Mouse (Mus musculus) frontal cortex, adult 2 months (tissue): ENCODE data around the gene Fpgs. TPM values are rescaled to one million over a fixed set of nuclear protein-coding genes. Genes with fewer than 3 reads are reported as not detected.

Experiments used
- DNase-seq, 2 experiments: peaks; one replicate each; pipeline ENCODE4 v3.0.0; 2022; ENCODE audit warnings: low spot score in 1 of 2; ENCODE audit errors: extremely low spot score in 1 of 2
- polyA plus RNA-seq: library from polyadenylated mRNA; depleted of rRNA; stranded (reverse); fragments of >200 nt; gene quantifications from 2 replicates; pipeline ENCODE4 v1.2.3, GENCODE M21; 2012

The Fpgs gene
- polyA plus RNA-seq, 1 experiment, result 24.8 TPM

DNA sequence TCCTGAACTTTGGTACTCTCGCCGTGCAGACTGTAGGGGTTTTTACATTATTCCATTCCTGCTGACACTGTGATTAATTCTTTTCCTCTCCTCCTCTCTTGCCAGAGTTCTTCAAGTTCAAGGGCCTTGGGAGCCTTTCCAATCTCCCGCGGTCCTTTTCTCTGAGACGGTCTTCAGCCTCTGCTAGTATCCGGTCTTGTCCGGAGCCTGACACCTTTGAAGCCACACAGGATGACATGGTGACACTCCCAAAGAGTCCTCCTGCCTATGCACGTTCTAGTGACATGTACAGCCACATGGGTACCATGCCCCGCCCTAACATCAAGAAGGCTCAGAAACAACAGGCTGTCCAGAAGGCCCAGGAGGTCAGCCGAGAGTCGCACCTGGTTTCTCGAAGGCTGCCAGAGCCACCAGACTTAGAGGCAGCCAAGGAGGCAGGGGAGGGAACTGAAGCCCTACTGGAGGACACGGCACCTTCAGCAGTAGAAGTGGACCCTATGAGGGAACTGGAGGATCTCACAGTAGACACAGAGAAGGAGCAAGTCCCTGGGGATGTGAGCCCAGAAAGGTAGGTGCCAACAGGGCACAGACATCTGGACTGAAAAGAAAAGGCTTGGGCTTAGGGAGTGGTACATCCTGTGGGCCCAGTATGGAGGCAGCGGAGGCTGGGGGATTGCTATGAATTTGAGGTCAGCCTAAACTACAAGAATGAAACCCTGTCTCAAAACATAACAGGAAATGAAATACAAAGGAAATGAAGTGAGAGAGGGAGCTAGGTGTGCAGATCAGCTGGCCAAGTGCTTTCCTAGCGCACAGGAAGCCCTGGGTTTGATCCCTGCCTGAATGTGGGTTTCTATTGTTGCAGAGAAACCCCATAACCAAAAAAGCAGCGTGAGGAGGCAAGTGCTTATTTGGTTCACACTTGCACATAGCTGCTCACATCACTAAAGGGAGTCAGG is 21.2 kb upstream of the Fpgs start:
- DNase-seq, result no peak

DNA sequence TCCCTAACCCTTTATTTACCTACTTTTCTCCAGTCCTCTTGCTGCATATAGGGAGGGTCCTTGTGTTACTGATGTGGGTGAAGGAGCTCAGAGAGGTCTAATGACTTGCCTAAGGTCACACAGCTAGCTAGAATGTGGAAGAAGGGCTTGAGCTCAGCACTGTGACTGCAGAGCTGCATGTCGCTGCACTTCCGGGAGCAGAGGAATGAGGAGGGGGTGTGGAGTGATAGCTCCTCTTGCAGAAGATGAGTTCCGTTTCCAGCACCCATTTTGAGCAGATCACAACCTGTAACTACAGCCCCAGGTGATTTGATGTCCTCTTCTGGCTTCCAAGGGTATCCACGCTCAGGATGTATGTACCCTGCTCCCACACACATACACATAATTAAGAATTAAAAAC is 20.2 kb upstream of the Fpgs start:
- DNase-seq, result no peak

DNA sequence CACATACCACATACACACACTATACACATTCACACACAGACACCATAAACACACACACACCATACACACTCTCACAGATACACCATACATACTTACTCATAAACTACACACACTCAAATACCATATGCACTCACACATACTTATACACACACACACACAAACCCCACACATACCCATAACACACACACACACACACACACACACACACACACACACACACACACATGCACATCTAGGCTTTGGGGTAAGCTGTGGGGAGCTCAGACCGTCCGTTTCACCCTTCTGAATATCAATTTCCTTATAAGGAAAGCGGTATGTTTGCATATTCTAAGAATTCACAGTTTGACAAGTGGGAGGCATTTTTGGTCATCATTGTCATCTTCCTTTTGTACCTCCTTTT is 18.6 kb upstream of the Fpgs start:
- no peak for DNase-seq

- DNase-seq, result no peak
Observed at GRCm38 (mm10) chr2:32722046-32722445, 18.1 kb upstream of the Fpgs start.

DNA sequence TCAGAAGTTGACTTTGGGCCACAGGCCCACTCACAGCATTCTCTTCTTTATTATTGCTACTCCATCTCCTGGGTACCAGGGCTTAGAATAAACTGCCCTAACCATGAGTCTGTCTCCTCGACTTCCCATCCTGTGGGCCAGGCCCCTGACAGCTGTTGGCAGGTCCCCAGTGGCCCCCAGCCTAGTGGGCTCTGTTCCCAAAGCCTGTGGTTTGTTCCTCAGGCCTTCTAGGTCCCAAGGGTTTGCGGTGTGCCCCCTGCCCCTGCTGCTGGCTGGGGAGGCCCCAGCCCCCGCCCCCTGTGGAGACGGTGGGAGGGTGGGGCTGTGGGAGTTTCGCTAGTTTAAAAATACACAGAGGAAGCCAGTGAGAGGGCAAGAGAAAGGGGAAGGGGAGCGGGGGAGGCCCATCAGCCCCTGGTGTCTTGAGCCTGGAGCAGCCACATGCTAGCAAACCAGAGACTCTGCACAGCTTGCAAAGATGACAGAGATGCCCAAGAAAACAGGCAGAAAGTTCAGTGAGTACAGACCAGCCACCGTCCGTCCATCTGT is 16.8 kb upstream of the Fpgs start, which contains the start of gene Sh2d3c:
Gene Sh2d3c (plus strand): TSS at position 375 of the 549 bp plus-strand sequence.
- DNase-seq, result no peak

DNA sequence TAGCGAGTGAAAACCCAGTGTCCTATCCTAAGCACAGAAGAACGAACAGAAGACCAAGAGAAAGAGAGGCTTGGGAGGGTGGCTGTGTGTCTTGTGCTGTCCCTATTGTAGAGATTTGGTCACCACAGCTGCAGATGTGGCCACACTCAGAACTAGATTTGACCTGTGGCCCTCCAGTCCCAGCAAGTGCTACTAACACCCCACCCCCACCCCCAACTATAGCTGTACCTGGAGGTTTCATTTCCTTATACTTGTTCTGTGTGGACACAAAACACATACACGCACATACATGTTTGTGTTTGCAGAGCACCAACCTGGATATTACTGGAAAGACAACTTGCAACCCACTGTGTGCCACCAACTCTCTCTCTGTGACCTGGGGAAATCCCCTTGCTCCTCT is 16.1 kb upstream of the Fpgs start:
- DNase-seq, result no peak

DNA sequence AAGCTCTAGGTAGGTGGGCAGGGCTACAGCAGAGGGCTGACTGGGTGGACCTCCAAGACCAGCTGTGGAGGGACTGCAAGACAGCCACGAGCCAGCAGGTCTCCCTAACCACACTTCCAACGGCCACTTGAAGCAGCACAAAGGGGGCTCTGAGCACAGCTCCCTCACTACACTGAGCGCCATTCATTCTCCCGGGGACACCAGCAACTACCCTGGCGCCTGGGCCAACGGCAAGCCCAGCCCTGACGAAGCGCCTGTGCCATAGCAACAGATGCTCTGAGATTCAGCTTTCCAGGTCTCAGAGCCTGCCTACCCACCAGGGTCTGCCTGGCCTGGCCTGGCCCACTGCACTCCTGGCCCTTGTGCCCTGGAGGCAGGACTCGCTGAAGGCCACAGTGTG is 14.8 kb upstream of the Fpgs start:
- DNase-seq, result no peak

DNA sequence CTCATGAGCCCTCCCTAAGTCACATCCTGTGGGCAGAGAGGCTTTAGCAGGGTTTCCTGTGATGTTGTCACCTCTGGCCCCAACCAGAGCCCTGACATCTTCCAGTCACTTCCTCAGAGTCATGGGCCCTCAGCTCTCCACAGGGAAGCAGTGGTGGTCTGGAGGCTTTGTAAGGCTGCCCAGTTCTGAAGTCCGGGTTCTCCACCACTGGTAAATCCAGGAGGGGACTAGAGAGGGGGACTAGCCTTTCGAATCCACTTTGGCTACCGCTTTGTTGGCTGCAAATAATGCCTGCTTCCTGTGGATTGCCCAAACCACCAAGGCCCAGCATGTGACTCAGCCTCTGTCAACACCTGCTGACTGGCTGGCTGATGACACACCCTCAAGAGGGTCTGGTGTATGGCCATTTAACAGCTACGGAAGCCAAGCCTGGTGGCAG is 11.1 kb upstream of the Fpgs start:
- no peak for DNase-seq

GRCm38 (mm10) chr2:32714117-32714986 is 10.4 kb upstream of the Fpgs start:
- DNase-seq, result no peak

GRCm38 (mm10) chr2:32712934-32713817 is 9.2 kb upstream of the Fpgs start, which contains the start of gene Cdk9:
TSS of gene Cdk9 (minus strand) at chr2:32713076.
- peak; percentile 82 to 95 for DNase-seq

DNA sequence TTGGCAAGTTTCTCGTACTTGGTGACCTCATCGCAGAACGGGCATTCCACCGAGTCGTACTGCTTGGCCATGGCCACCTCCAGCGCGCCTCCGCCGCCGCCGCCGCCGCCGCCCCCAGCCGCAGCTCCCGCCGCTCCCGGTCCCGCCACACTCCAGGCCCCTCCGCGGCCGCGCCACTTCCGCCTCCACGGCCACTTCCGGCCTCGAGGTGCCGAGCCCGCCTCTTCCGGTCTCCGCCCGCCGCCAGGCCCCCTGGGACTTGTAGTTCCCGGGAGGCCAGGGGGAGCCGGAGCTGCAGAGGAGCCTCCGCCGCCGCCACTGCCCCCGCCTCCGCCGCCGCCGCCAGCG is 8.6 kb upstream of the Fpgs start:
- DNase-seq, result peak; percentile 84 to 91

GRCm38 (mm10) chr2:32712108-32712551 is 8.2 kb upstream of the Fpgs start:
- peak in 1 of 2 experiments; percentile 28 for DNase-seq

GRCm38 (mm10) chr2:32711301-32712056 is 7.5 kb upstream of the Fpgs start:
- DNase-seq, result no peak

DNA sequence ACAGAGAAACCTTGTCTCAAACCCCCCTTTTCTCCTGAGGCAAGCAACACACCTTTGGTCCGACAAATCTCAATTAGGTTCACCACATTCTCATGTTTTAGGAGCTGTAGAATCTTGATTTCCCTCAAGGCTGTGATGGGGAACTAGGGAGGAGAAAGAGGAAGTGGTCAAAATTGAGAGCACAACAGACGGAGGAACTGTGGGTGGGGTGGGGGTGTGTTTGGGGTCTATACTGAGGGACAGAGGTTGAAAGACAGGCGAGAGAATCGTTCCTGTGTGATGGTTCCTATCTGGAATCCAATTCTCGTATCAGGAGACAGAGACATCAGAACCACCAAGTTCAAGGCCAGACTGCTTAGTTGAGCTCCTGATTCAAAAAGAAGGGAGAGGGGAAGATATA is 6.5 kb upstream of the Fpgs start:
- no peak for DNase-seq

DNA sequence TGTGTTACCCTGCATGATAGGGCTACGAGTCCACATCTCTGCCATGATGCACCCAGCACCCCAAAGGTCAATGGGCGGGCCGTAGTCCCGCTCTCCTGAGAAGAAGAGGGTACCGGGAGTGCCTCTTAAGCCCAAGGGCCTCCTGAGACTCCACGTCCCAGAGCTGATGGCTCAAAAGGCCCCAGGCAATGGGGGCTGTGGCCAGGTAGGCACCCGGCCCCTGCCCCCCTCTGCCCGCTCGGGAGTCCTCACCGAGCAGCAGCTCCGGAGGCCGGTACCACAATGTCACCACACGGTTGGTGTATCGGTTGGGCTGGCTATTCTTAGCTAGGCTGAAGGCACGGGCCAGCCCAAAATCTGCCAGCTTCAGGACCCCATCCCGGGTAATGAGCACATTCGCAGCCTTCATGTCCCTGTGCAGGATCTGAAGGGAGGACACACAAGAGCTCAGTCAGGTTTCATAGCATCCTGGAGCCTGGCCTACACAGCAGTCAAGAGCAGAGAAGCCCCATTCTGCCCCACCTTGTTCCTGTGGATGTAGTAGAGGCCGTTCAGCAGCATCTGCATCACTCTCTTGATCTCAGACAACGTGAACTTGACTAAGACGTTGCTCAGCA is 5.7 kb upstream of the Fpgs start:
- no peak for DNase-seq

GRCm38 (mm10) chr2:32708643-32709042 is 4.7 kb upstream of the Fpgs start:
- no peak for DNase-seq

DNA sequence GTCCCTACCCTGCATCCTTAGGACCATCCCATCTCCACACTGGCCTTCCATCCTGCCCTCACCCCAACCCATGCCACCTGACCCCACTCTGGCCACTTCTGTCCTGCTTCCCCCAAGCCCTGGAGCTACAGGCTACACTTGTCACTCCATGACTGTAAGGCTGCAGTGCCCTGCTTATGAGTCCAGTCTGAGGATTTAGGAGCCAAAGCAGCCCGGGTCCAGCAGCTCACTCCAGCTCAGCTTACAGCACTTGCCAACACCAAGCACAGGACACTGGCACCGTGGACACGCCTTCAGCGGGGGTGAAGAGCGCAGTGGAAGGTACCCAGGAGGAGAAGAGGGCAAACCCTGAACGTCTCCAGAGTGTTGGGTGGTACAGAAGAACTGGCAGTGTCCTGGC is 3.0 kb upstream of the Fpgs start:
- DNase-seq, result no peak

GRCm38 (mm10) chr2:32705018-32705417 is 1.1 kb upstream of the Fpgs start:
- DNase-seq, result no peak

DNA sequence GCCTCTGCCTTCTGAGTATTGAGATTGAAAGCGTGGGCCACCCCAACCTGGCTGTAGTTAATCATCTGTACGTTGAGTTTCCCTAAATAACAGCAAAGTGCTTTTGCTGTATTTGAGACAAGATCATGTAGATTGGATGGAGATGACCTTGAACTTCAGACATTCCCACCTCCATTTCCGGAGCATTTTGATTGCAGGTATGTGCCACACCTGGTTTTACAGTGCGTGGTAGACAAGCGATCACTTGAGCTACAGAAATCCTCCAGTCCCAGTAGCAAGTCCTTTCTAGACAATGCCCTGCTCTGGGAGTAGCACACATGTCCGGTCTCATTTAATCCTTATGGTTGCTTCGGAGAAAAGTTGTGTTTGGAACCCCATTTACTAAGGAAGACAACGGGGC is 899 bp downstream of the Fpgs start:
- no peak for DNase-seq
